Mouse (Mus musculus): Measurements from ENCODE around the gene Cdc37.

DNA sequence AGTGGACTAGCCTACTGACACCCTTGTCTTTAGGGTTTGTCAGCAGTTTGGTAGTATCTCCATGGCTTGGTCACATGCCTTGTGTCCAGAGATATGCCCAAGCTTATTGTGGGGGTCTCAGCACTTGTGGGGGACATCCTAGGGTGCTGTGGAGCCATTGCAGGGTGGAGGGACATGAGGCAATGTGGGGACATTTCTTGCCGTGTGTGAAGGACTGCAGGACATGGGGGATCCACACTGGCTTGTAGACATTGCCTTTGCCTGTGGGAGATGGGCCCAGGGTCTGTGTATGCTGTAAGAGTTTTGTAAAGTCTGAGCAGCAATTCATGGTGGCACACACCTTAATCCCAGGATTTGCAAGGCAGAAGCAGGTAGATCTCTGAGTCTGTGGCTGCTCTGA, 31.1 kb upstream of the Cdc37 start:
- no peak for TF ChIP-seq CTCF (IDR thresholded peaks at IDR 0.05; ENCODE audit: low read depth, low read length)
- TF ChIP-seq POLR2A (IDR thresholded peaks at IDR 0.05; ENCODE audit: borderline replicate concordance, low read depth, low read length) = no peak

Data from bone marrow macrophage, adult 2 months (primary cell).